Mouse (Mus musculus) heart, postnatal 4 days (tissue): ENCODE results near the gene Mipol1. TPM values are rescaled to one million over a fixed set of nuclear protein-coding genes. Genes with fewer than 3 reads are reported as not detected.

Source experiments
- DNase-seq: peaks from one replicate; pipeline ENCODE4 v3.0.0; 2021
- total RNA-seq, 2 experiments: library from RNA; stranded (reverse); gene quantifications; 2 replicates each; pipeline ENCODE4 v1.2.3; 2021

The Mipol1 gene
- total RNA-seq, 2 experiments from 2014 or later: 8.5 TPM

GRCm38 (mm10) chr12:57528335-57528734 is 298.1 kb downstream of the Mipol1 start:
- no peak for DNase-seq

GRCm38 (mm10) chr12:57530474-57530873 is 300.2 kb downstream of the Mipol1 start:
- no peak for DNase-seq

- DNase-seq: no peak
These were observed 304.3 kb downstream of the Mipol1 start for GRCm38 (mm10) chr12:57534517-57534878.

- no peak for DNase-seq
These were observed 304.8 kb downstream of the Mipol1 start for GRCm38 (mm10) chr12:57534879-57535611.

DNA sequence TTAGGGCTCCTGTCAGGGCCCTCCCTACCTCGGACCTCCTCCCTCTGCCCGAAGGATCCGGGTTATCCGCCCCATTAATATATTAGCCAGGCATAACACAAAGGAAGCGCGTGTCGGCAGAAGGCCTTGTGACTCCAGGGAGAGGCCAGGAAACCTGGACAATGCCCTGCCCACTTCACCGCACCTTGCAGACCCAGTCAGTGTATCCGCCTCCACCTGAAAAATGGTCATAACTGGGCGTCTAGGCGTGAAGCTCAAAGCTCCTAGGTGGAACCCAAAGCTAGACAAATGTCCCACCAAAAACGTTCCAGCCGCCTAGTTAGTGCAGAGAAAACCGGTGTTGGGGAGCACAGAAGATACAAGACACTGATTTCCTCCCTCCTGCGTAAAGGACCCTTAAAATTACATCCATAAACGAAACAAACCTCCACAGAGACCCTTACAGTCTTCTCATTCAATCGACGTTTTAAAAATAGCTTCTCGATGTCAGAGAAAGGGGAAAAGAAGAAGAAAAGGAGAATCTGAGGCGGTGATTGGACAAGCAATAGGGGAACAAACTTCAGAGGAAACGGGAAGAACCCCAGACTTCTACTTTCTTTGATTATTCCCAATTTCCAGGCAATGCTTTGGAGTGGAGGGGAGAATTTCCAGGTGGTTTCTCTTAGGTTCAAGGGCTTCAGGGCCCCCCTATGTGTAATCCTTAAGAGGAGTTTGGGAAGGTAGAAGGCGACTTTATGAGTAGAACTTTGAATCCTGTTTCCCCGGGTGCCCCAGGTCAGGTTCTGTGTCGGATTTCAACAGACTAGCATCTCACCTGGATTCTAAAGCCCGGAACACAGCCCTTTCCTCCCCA is 306.1 kb downstream of the Mipol1 start:
- no peak for DNase-seq

GRCm38 (mm10) chr12:57536909-57537670 is 306.9 kb downstream of the Mipol1 start:
- no peak for DNase-seq

GRCm38 (mm10) chr12:57537791-57538587 is 307.8 kb downstream of the Mipol1 start:
- DNase-seq: no peak

DNA sequence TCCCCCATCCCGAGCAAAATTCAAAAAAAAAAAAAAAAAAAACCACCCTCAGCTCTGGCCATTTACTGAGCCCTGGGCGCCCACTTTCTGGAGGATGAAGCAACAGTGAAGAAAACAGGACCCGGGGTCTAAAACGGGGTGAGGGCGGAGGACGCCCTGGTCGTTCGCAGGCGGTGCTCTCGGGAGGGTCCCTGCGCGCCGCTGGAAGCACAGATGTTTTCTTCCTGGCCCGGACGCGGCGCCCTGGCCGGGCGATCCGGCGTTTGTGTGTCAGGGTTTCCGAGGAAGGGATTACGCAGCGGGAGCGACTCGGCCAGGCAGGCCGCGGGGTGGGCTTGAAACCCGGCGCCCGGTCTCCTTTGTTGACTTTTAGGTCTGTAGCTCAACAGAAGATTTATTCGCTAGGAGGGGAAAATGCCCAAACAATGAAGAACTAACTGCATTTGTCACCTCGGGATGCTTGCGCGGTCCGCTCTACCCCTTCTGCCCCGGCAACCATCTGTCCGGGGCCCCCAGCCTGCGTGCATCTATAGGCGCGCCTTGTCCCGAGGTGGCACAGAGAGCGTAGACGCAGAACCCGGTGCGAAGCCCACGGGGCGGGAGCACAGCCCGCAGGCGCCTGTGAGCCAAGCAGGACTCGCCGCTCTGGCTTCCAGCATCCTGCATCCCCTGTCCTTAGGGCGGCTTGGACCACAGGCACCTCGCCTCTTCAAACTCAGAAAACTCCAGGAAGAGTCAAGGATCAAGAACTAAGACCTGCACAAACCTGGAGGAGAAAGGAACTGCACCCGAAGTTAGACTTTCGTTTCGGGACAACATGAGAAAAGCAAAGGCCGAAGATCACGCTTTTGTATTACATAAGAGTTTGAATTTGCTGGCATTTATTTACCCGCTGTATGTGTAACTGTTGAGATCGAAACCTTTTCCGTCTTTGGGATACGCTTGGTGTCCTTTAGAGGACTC is 308.6 kb downstream of the Mipol1 start:
- DNase-seq: peak; percentile 25

DNA sequence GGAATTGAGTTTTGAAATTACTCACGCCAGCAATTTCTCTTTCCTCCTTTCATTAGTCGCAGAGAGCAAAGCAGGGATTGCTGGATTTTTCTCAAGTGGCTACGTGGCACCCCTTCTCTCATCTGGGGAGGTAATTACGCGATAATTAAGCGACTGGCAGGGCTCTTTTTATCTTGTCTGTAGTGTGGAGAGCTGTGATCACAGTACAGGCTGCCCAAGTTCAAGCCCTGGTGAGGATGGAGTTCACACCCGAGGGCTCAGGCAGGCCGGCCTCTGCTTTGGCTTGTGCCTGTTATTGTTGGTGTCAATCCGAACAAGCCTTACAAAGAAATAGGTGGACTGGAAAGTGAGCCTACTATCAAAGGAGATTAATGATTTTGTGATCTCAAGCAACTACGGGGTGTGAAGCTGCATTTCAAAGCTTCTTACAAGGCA is 309.3 kb downstream of the Mipol1 start:
- peak; percentile 26 for DNase-seq

GRCm38 (mm10) chr12:57541118-57541517 is 310.9 kb downstream of the Mipol1 start:
- DNase-seq: no peak

- peak; percentile 10 for DNase-seq
These were observed 311.9 kb downstream of the Mipol1 start for GRCm38 (mm10) chr12:57541931-57542745.

- DNase-seq: peak; percentile 6
These were observed 312.8 kb downstream of the Mipol1 start for GRCm38 (mm10) chr12:57542746-57543626.

GRCm38 (mm10) chr12:57543627-57543991 is 313.4 kb downstream of the Mipol1 start:
- no peak for DNase-seq

DNA sequence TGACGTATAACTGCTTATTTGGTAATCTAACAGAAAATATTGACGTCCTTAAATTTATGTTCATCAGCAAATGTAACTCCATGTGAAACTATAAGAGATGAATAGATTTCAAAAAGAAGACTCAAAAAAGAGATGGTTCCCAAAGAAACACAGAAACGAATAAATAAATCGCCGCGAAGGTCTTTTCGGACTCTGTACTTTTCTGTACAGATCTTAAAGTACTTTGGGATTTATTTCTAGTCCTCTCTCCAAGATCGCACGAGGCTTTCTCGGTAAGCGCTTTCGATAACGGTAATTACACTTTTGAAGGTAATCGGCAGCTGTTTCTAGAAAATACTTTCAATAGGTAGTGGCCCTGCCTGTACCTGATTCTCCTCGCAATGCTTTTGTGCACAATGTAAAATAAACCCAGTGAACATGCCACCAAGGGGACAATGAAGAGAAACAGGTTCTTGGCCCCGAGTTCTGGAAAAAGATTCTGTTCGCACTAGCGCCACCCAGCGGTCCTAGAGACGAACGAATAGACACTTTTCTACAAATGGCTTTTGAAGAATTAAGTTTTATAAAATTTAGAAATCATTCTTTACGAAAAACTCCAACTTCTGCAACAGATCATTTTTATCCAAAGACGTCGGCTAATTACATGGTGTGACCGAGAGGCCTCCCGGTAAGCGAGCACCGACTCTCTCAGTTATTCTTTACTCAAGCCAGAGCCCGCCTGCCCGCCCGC is 314.6 kb downstream of the Mipol1 start:
- peak; percentile 69 for DNase-seq

GRCm38 (mm10) chr12:57545371-57546241 is 315.4 kb downstream of the Mipol1 start:
- DNase-seq: peak; percentile 15
